Mouse (Mus musculus): ENCODE data around the gene Olfr1179.
"Not testable (repeated sequence)": the region's sequence is repeated elsewhere in the genome, so short reads cannot be mapped to it uniquely, and the experiment has no call there.

Gene Olfr1179

GRCm38 (mm10) chr2:88406353-88406752, at the start of gene Olfr1179:
Gene Olfr1179, minus strand, starts transcription at chr2:88406453.
- no peak for DNase-seq

- not testable (repeated sequence) for DNase-seq
Measured at GRCm38 (mm10) chr2:88454567-88454966, 48.3 kb upstream of the Olfr1179 start, which contains the start of gene Olfr1183. Gene Olfr1183, plus strand, starts transcription at chr2:88454867.

GRCm38 (mm10) chr2:88449031-88449430, 42.8 kb upstream of the Olfr1179 start, which contains the start of gene Gm13757:
Gene Gm13757, minus strand, starts transcription at chr2:88449131.
- DNase-seq, result no peak

- no peak for DNase-seq
Measured at GRCm38 (mm10) chr2:88426071-88426470, 19.8 kb upstream of the Olfr1179 start, which contains the start of gene Olfr1181. Gene Olfr1181, minus strand, starts transcription at chr2:88426171.

GRCm38 (mm10) chr2:88419051-88419450, 12.8 kb upstream of the Olfr1179 start, which contains the start of gene Olfr1180:
Gene Olfr1180, minus strand, starts transcription at chr2:88419151.
- no peak for DNase-seq

GRCm38 (mm10) chr2:88386762-88387161, 19.5 kb downstream of the Olfr1179 start, which contains the start of gene Olfr1178:
Gene Olfr1178, plus strand, starts transcription at chr2:88387062.
- no peak for DNase-seq

- no peak for DNase-seq
Measured at GRCm38 (mm10) chr2:88356304-88356703, 49.9 kb downstream of the Olfr1179 start.

All from cerebellum, adult 11 months (tissue).